Mouse (Mus musculus): Measurements from ENCODE around the gene Dock7. TPM values are rescaled to one million over a fixed set of nuclear protein-coding genes. Genes with fewer than 3 reads are reported as not detected.
A peak's percentile ranks its signal among the peaks of the same experiment; 100 is the strongest.

Dock7 gene
- 51.3 and 52.1 TPM in 2 replicates for polyA plus RNA-seq (2015; fragmentation: Nextera tagmentation; extraction: Ambion mirVana)

DNA sequence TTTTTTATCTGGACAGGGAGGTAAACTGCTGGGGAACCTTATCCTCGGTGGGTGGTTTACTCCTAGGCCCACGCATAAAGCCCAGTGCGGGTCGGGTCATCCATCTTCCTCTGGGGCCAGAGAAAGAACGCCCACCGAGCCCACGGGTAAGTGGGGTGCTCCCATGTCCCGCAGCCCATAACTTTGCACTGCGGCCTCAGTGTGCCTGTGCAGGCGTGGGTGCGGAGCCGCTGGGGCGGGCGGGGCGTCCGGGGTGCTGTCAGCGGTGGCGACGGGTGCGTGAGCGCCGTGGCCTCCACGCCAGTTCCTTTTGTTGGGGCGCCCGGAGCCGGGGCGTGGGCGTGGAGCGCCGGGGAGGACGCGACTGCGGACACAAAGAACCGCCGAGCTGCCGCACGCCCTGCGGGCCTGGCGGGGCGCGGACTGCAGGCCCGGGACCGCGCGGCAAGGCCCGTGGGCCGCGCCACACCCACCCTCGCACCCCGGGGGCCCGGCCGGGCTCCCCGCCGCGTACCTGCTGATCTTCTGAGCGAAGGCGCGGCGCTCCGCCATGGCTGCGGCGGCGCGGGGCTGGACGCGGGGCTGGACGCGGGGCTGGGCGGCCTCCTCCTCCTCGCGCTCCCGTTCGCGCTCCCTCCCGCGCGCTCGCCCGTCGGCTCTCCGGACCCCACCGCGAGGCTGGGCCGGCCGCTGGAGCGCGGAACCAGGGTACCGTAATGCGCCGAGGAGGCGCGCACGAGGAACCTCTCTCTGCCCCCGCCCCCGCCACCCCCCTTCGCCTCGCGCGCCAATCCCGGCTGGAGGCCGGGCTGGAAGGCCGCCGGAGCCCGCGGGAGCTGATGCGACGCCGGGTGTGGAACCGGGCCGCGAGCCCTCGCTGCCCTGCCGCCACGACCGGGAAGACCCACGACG, at the start of gene Dock7:
TSS of gene Dock7 (minus strand) at position 705 of the 912 bp plus-strand sequence.
- Histone ChIP-seq H3K4me1 (ENCODE audit: control insufficient read depth, insufficient read depth, low read length) (peaks cover 30% of the 10 kb centered on the region; the same call in 1 of the 2 replicates), H3K4me3 (replicated peaks; ENCODE audit: low read length) (peak within 1 kb of the TSS; percentile 88), H3K27me3 (ENCODE audit: control insufficient read depth, insufficient read depth, low read length) (no peaks in the 10 kb centered on the region), H3K27ac (ENCODE audit: low read length) (peak within 1 kb of the TSS; percentile 72), H3K9ac (ENCODE audit: low read length) (peak within 1 kb of the TSS; percentile 97), H3K9me3 (replicated peaks; ENCODE audit: control insufficient read depth, low read length) (no peaks in the 10 kb centered on the region), H3K36me3 (ENCODE audit: control insufficient read depth, insufficient read depth, low read length) (no peaks in the 10 kb centered on the region), H3K4me2 (ENCODE audit: low read depth, low read length) (peak within 1 kb of the TSS; percentile 69)
- WGBS = under 1% methylated on average over 95 of the region's 117 CpGs
- peak; percentile 95 for ATAC-seq (ENCODE audit: insufficient read depth, low FRiP score)

DNA sequence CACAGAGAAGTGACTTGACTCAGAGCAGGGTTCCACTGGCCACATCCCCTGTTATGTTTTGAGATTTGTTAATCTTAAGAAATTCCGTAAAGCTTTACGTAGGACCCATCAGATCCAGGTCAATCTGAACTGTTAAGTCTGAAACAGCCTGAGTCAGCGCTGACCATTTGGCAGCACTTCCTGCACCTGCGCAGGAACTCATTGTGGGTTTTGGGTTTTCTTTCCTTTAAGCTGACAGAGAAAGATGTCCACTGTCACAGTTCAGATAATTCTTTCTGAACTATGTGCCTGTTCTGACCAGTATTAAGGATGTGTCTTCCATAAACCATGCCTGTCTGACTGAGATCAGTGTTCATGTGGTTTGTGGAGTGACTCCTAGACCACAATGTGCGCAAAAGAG, 48.2 kb upstream of the Dock7 start:
- Histone ChIP-seq H3K27me3 (ENCODE audit: control insufficient read depth, insufficient read depth, low read length) (no peaks in the 10 kb centered on the region), H3K9ac (ENCODE audit: low read length) (no peak overlapping the region), H3K9me3 (replicated peaks; ENCODE audit: control insufficient read depth, low read length) (no peaks in the 10 kb centered on the region), H3K27ac (ENCODE audit: low read length) (no peak overlapping the region), H3K36me3 (ENCODE audit: control insufficient read depth, insufficient read depth, low read length) (no peaks in the 10 kb centered on the region), H3K4me1 (ENCODE audit: control insufficient read depth, insufficient read depth, low read length) (no peaks in the 10 kb centered on the region), H3K4me3 (replicated peaks; ENCODE audit: low read length) (no peak overlapping the region), H3K4me2 (ENCODE audit: low read depth, low read length) (no peak overlapping the region)
- WGBS = 87% methylated on average over 5 of the region's 5 CpGs
- no peak for ATAC-seq (ENCODE audit: insufficient read depth, low FRiP score)

DNA sequence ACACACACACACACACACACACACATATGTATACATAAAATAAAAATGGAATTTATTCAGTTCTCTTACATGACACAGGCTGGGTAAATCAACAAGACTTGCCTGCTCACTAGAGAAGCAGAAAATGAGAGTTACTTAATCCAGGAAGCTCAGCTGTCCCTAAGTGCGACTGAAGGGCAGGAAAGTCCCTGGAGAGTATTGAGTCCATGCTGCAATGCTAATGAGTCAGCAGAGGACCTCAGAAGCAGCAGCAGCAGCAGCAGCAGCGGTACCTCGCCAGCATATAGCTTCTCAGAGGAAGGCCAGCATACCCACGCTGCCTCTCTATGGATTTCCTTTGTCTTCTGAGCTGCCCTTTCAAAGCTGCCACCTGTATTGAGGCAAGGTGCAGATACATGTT, 42.8 kb upstream of the Dock7 start:
- Histone ChIP-seq H3K9me3 (replicated peaks; ENCODE audit: control insufficient read depth, low read length) (no peaks in the 10 kb centered on the region), H3K36me3 (ENCODE audit: control insufficient read depth, insufficient read depth, low read length) (no peaks in the 10 kb centered on the region), H3K4me3 (replicated peaks; ENCODE audit: low read length) (no peak overlapping the region), H3K4me1 (ENCODE audit: control insufficient read depth, insufficient read depth, low read length) (peaks cover 6% of the 10 kb centered on the region; the same call in 1 of the 2 replicates), H3K4me2 (ENCODE audit: low read depth, low read length) (no peak overlapping the region), H3K27ac (ENCODE audit: low read length) (no peak overlapping the region), H3K9ac (ENCODE audit: low read length) (no peak overlapping the region), H3K27me3 (ENCODE audit: control insufficient read depth, insufficient read depth, low read length) (no peaks in the 10 kb centered on the region)
- WGBS = 33% methylated on average over 4 of the region's 4 CpGs
- ATAC-seq (ENCODE audit: insufficient read depth, low FRiP score) = peak; percentile 72

DNA sequence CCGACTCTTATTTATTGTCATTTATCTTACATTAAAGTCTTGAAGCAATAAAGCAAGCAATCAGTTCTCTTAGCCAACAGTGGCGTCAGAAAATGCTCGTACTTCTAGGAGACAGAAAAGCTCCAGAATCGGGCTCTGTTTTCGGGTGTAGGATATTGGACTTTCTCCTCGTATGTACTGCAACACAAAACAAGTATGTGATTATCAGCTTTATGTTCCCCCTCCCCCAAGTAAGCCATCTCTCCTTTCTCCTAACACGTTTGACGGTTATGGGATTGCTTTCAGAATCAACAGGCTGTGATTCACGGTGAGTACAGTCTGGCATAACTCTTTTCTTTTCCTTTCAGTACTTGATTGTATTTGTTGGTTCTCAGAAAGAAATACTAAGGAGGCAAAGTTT, 42.3 kb upstream of the Dock7 start:
- WGBS = 33% methylated on average over 9 of the region's 9 CpGs
- Histone ChIP-seq H3K36me3 (ENCODE audit: control insufficient read depth, insufficient read depth, low read length) (no peaks in the 10 kb centered on the region), H3K9me3 (replicated peaks; ENCODE audit: control insufficient read depth, low read length) (no peaks in the 10 kb centered on the region), H3K4me2 (ENCODE audit: low read depth, low read length) (peak overlapping the region; percentile 17), H3K27ac (ENCODE audit: low read length) (no peak overlapping the region), H3K4me3 (replicated peaks; ENCODE audit: low read length) (0 out of 2 replicates have a peak overlapping the region, but pooled peaks have one; percentile 2), H3K27me3 (ENCODE audit: control insufficient read depth, insufficient read depth, low read length) (no peaks in the 10 kb centered on the region), H3K9ac (ENCODE audit: low read length) (0 out of 2 replicates have a peak overlapping the region, but pooled peaks have one; percentile 31), H3K4me1 (ENCODE audit: control insufficient read depth, insufficient read depth, low read length) (peaks cover 6% of the 10 kb centered on the region; the same call in 1 of the 2 replicates)
- no peak for ATAC-seq (ENCODE audit: insufficient read depth, low FRiP score)

DNA sequence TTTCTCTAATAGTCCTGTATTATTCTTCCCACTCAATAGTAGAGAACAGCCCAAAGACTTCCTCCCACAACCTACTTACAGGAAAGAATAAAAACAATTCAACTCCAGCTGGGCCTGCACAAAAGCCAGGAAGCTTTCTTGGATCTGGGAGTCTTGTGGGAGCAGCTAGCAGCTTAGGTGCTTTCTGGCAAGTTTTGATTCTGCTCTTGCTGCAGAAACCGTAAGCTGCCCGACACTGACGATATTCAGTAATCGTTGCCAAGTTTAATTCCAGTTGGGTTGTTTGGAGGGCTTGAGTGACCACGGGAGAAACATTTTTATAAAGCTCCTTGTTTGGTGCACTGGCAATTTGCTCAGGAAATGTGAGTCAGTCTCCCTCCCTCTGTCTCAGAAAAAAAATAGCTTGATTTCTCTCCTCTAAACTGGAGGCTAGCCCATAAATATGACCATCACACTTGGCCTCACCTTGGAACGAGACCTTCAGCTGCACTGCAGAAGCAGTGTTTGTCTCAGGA, 40.8 kb upstream of the Dock7 start:
- Histone ChIP-seq H3K9ac (ENCODE audit: low read length) (no peak overlapping the region), H3K9me3 (replicated peaks; ENCODE audit: control insufficient read depth, low read length) (no peaks in the 10 kb centered on the region), H3K4me2 (ENCODE audit: low read depth, low read length) (no peak overlapping the region; the same call in 1 of the 2 replicates), H3K4me3 (replicated peaks; ENCODE audit: low read length) (no peak overlapping the region), H3K27ac (ENCODE audit: low read length) (peak overlapping the region; percentile 14; the same call in 1 of the 2 replicates), H3K27me3 (ENCODE audit: control insufficient read depth, insufficient read depth, low read length) (no peaks in the 10 kb centered on the region), H3K36me3 (ENCODE audit: control insufficient read depth, insufficient read depth, low read length) (no peaks in the 10 kb centered on the region), H3K4me1 (ENCODE audit: control insufficient read depth, insufficient read depth, low read length) (peaks cover 6% of the 10 kb centered on the region; the same call in 1 of the 2 replicates)
- WGBS = 16% methylated on average over 6 of the region's 6 CpGs
- ATAC-seq (ENCODE audit: insufficient read depth, low FRiP score) = peak; percentile 26; the same call in 1 of the 2 replicates

DNA sequence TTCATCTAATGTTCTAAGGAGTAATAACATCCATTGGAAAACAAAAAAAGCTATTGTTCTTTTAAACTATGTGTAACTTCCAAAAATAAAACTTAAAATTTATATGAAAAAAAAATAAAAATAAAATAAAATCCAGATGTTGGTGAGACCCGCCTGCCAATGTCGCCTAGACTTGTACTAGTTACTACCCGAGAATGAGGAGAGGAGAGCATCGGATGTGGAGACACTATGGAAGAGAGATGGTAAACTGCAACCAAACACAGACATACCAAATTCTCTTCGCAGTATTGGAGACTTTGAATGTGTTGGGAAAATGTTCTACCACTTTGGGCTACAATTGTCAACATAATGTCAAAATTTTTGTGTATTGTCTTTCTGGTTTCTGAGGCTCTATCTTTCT, 40.2 kb upstream of the Dock7 start:
- Histone ChIP-seq H3K9me3 (replicated peaks; ENCODE audit: control insufficient read depth, low read length) (no peaks in the 10 kb centered on the region), H3K27me3 (ENCODE audit: control insufficient read depth, insufficient read depth, low read length) (no peaks in the 10 kb centered on the region), H3K9ac (ENCODE audit: low read length) (no peak overlapping the region), H3K4me3 (replicated peaks; ENCODE audit: low read length) (no peak overlapping the region), H3K4me1 (ENCODE audit: control insufficient read depth, insufficient read depth, low read length) (peaks cover 6% of the 10 kb centered on the region; the same call in 1 of the 2 replicates), H3K4me2 (ENCODE audit: low read depth, low read length) (no peak overlapping the region), H3K27ac (ENCODE audit: low read length) (no peak overlapping the region), H3K36me3 (ENCODE audit: control insufficient read depth, insufficient read depth, low read length) (no peaks in the 10 kb centered on the region)
- no peak for ATAC-seq (ENCODE audit: insufficient read depth, low FRiP score)
- WGBS = 71% methylated on average over 5 of the region's 5 CpGs

DNA sequence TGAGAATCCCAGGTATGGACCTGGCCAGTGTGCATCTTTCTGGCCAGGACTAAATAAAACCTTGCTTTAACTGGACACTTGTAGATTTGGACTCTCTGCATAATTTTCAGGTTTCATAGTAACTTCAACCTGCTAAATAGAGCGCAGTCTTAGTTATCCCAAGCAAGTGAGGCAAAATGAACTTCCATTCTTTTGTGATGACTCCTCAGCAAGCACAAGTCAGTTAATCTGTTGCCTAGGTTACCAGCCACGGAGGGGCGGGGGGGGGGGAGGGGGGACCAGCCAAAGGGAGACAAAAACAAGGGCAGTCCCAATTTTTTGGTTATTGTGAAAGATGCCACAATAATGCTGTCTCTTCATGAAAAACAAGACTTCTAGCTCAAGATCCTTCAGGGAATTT, 39.7 kb upstream of the Dock7 start:
- 31% methylated on average over 3 of the region's 3 CpGs for WGBS
- no peaks in the 10 kb centered on the region for H3K27me3 ChIP-seq (ENCODE audit: control insufficient read depth, insufficient read depth, low read length)

DNA sequence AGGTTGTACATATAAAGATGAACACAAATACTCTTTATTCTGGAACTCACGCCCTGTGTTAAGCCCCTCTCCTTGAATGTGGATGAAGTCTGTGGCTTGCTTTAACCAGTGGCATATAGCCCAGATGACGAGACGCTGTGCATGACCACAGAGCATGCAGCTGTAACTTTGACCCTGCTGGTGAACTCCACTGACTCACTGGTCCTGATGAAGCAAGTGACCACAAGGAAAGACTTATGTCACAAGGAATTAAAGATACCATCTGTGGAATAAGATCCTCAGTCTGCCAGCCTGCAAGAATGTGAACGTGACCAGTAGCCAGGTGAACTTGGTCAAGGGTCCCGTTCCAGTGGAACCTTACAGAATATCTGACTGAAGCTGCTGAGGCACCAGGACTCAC, 37.8 kb upstream of the Dock7 start:
- Histone ChIP-seq H3K4me2 (ENCODE audit: low read depth, low read length) (no peak overlapping the region), H3K27me3 (ENCODE audit: control insufficient read depth, insufficient read depth, low read length) (no peaks in the 10 kb centered on the region), H3K9me3 (replicated peaks; ENCODE audit: control insufficient read depth, low read length) (no peaks in the 10 kb centered on the region), H3K27ac (ENCODE audit: low read length) (no peak overlapping the region), H3K4me3 (replicated peaks; ENCODE audit: low read length) (no peak overlapping the region), H3K36me3 (ENCODE audit: control insufficient read depth, insufficient read depth, low read length) (no peaks in the 10 kb centered on the region), H3K9ac (ENCODE audit: low read length) (no peak overlapping the region), H3K4me1 (ENCODE audit: control insufficient read depth, insufficient read depth, low read length) (peaks cover 4% of the 10 kb centered on the region; the same call in 1 of the 2 replicates)
- WGBS = 84% methylated on average over 5 of the region's 5 CpGs
- ATAC-seq (ENCODE audit: insufficient read depth, low FRiP score) = no peak

More for the DNA sequence above, 39.7 kb upstream of the Dock7 start:
- H3K9ac ChIP-seq (ENCODE audit: low read length) = no peak overlapping the region
- no peak for ATAC-seq (ENCODE audit: insufficient read depth, low FRiP score)
- H3K4me1 ChIP-seq (ENCODE audit: control insufficient read depth, insufficient read depth, low read length) = peaks cover 6% of the 10 kb centered on the region; the same call in 1 of the 2 replicates
- H3K36me3 ChIP-seq (ENCODE audit: control insufficient read depth, insufficient read depth, low read length) = no peaks in the 10 kb centered on the region
- H3K4me2 ChIP-seq (ENCODE audit: low read depth, low read length) = no peak overlapping the region
- H3K4me3 ChIP-seq (replicated peaks; ENCODE audit: low read length) = no peak overlapping the region
- H3K9me3 ChIP-seq (replicated peaks; ENCODE audit: control insufficient read depth, low read length) = no peaks in the 10 kb centered on the region
- no peak overlapping the region for H3K27ac ChIP-seq (ENCODE audit: low read length)
